Mouse (Mus musculus) limb, embryonic 14.5 days (tissue): ENCODE measurements around the gene AI597479. TPM values are rescaled to one million over a fixed set of nuclear protein-coding genes. Genes with fewer than 3 reads are reported as not detected.

Experiments used
- ATAC-seq: fragments of 200-750 bp; cut with Nextera tagmentation; 2 replicates; pipeline ENCODE4 v1.8.0; 2017; ENCODE audit warnings: low read depth, moderate number of reproducible peaks, moderate TSS enrichment; ENCODE audit not compliant: low FRiP score
- DNase-seq: peaks from one replicate; pipeline ENCODE4 v3.0.0-alpha.2; 2015; ENCODE audit warnings: low spot score
- H3K27ac ChIP-seq: fragments of 300-500 bp; sonication (generic); replicated peaks from 2 replicates; pipeline ENCODE4 v1.5.1; 2014; ENCODE audit warnings: low read depth, mild to moderate bottlenecking, low read length, moderate library complexity, mixed read lengths
- H3K27me3 ChIP-seq: fragments of 300-500 bp; sonication (generic); 2 replicates; pipeline ENCODE4 v1.6.1; 2014; ENCODE audit warnings: low read length, mixed read lengths; ENCODE audit not compliant: control insufficient read depth, insufficient read depth
- H3K36me3 ChIP-seq: fragments of 300-500 bp; sonication (generic); 2 replicates; pipeline ENCODE4 v1.6.1; 2014; ENCODE audit warnings: mild to moderate bottlenecking, low read length, moderate library complexity, mixed read lengths; ENCODE audit not compliant: control insufficient read depth, insufficient read depth
- H3K4me1 ChIP-seq: fragments of 300-500 bp; sonication (generic); 2 replicates; pipeline ENCODE4 v1.6.1; 2014; ENCODE audit warnings: antibody characterized with exemption, low read length, mixed read lengths; ENCODE audit not compliant: control insufficient read depth, insufficient read depth
- H3K4me2 ChIP-seq: fragments of 300-500 bp; sonication (generic); replicated peaks from 2 replicates; pipeline ENCODE4 v1.6.1; 2014; ENCODE audit warnings: low read depth, mild to moderate bottlenecking, low read length, moderate library complexity; ENCODE audit not compliant: severe bottlenecking
- H3K4me3 ChIP-seq: fragments of 300-500 bp; sonication (generic); replicated peaks from 2 replicates; pipeline ENCODE4 v1.5.1; 2014; ENCODE audit warnings: low read length
- H3K9ac ChIP-seq: fragments of 300-500 bp; sonication (generic); 2 replicates; pipeline ENCODE4 v1.6.1; 2014; ENCODE audit warnings: mild to moderate bottlenecking, low read depth, low read length, moderate library complexity; ENCODE audit not compliant: severe bottlenecking
- H3K9me3 ChIP-seq: fragments of 300-500 bp; sonication (generic); 2 replicates; pipeline ENCODE4 v1.6.1; 2016; ENCODE audit warnings: low read length; ENCODE audit not compliant: control insufficient read depth
- POLR2A ChIP-seq: fragments of 200-500 bp; IDR thresholded peaks from 2 replicates; pipeline ENCODE4 v1.8.0; 2012; ENCODE audit warnings: inconsistent platforms, mild to moderate bottlenecking, moderate library complexity, borderline replicate concordance; ENCODE audit not compliant: insufficient read depth, insufficient read length; ENCODE audit errors: extremely low read depth
- WGBS: fragments of 180-500 bp; shearing (Covaris S2); extraction: QIAGEN DNeasy Blood & Tissue Kit; methylation state at CpG from one replicate; pipeline ENCODE4 v1.1.7; 2014; 5-methylcytosine and 5-hydroxymethylcytosine counted together
- polyA plus RNA-seq, 2 experiments: library from polyadenylated mRNA; depleted of rRNA in 1 of 2; stranded (reverse) in 1 of 2; unstranded in 1 of 2; fragments of >200 nt; fragmentation: Nextera tagmentation in 1 of 2; extraction: Ambion mirVana in 1 of 2; gene quantifications; 2 replicates each; pipeline versions ENCODE4 v1.2.1 to v1.2.3; 2012 to 2014

The AI597479 gene
- polyA plus RNA-seq, 2 experiments = 22.2 to 25.9 TPM

- H3K4me3 ChIP-seq = peak overlapping the region; percentile 69
- TF ChIP-seq POLR2A = no peak
- H3K9ac ChIP-seq = peak overlapping the region; percentile 73
- H3K4me2 ChIP-seq = peak overlapping the region; percentile 94
- H3K9me3 ChIP-seq = no peaks in the 10 kb centered on the region
- DNase-seq (peak; percentile 76), ATAC-seq (peak; percentile 86)
- H3K27me3 ChIP-seq = no peaks in the 10 kb centered on the region
- H3K4me1 ChIP-seq = peaks cover 19% of the 10 kb centered on the region
- 6% methylated on average over 52 of the region's 61 CpGs for WGBS
- H3K36me3 ChIP-seq = no peaks in the 10 kb centered on the region
- no peak overlapping the region for H3K27ac ChIP-seq
These were observed 65.2 kb downstream of the AI597479 start for GRCm38 (mm10) chr1:43163467-43164418.

GRCm38 (mm10) chr1:43164582-43164981 lies 66.1 kb downstream of the AI597479 start:
- no peaks in the 10 kb centered on the region for H3K9me3 ChIP-seq
- no peak for TF ChIP-seq POLR2A
- ATAC-seq = no peak
- H3K36me3 ChIP-seq = no peaks in the 10 kb centered on the region
- no peaks in the 10 kb centered on the region for H3K27me3 ChIP-seq
- H3K9ac ChIP-seq = no peak overlapping the region
- DNase-seq = no peak
- H3K4me3 ChIP-seq = no peak overlapping the region
- no peak overlapping the region for H3K4me2 ChIP-seq
- no peak overlapping the region for H3K27ac ChIP-seq
- 91% methylated on average over 5 of the region's 5 CpGs for WGBS
- peaks cover 18% of the 10 kb centered on the region for H3K4me1 ChIP-seq

Other genes with a start within 250 kb of the AI597479 start
- gene Mrps9, start 247.5 kb upstream of the AI597479 start, polyA plus RNA-seq (2012; rRNA removed) = 43.3 and 53.0 TPM in 2 replicates
- 47.1 and 49.3 TPM in 2 replicates for gene Mrps9, start 247.5 kb upstream of the AI597479 start, polyA plus RNA-seq (2014; fragmentation: Nextera tagmentation; extraction: Ambion mirVana)
- gene Gpr45, start 145.8 kb upstream of the AI597479 start, polyA plus RNA-seq (2012; rRNA removed) = 4.8 and 7.3 TPM in 2 replicates
- 6.1 and 8.6 TPM in 2 replicates for gene Gpr45, start 145.8 kb upstream of the AI597479 start, polyA plus RNA-seq (2014; fragmentation: Nextera tagmentation; extraction: Ambion mirVana)
- gene Tgfbrap1, start 73 bp upstream of the AI597479 start, polyA plus RNA-seq (2012; rRNA removed) = 22.7 and 23.9 TPM in 2 replicates
- gene Tgfbrap1, start 73 bp upstream of the AI597479 start, polyA plus RNA-seq (2014; fragmentation: Nextera tagmentation; extraction: Ambion mirVana) = 12.8 and 14.5 TPM in 2 replicates
- 22.4 and 23.1 TPM in 2 replicates for gene Fhl2, start 98.3 kb downstream of the AI597479 start, polyA plus RNA-seq (2012; rRNA removed)
- gene Fhl2, start 98.3 kb downstream of the AI597479 start, polyA plus RNA-seq (2014; fragmentation: Nextera tagmentation; extraction: Ambion mirVana) = 19.5 and 20.3 TPM in 2 replicates